Mouse (Mus musculus): Measurements from ENCODE around the gene Mpp2. TPM values are rescaled to one million over a fixed set of nuclear protein-coding genes. Genes with fewer than 3 reads are reported as not detected.
A peak's percentile ranks its signal among the peaks of the same experiment; 100 is the strongest.

The Mpp2 gene
- polyA plus RNA-seq, 1 experiment from 2014 or later: 10.7 TPM

DNA sequence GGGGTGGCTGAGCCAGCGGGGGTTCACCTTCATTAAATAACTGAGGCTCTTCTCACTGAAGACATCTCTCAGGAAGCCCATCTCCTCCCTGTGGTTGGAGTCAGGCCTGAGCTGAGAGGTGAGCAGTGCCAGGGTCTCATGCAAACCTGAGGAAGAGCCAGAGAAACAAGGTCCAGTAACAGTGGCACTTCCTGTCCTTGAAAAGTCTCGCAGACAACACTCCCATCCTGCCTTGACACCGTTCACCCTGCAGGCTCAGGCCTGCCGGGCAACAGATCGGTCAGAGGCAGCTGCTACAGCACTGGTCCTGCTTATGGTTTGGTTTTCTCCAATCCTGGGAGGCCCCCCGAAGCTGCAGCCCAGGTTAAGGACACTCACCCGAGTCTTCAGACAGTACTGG, 63.0 kb downstream of the Mpp2 start:
- 48% methylated on average over 7 of the region's 7 CpGs for WGBS
- no peak for ATAC-seq (ENCODE audit: insufficient number of reproducible peaks, low FRiP score, low TSS enrichment, low read depth)
- Histone ChIP-seq H3K36me3 (no peaks in the 10 kb centered on the region), H3K4me3 (replicated peaks) (0 out of 2 replicates have a peak overlapping the region, but pooled peaks have one; percentile 68), H3K9ac (no peak overlapping the region), H3K27ac (replicated peaks) (no peak overlapping the region), H3K27me3 (0 out of 2 replicates have a peak, but pooled peaks cover 8% of the 10 kb centered on the region), H3K4me2 (replicated peaks) (no peak overlapping the region), H3K4me1 (peaks cover 22% of the 10 kb centered on the region), H3K9me3 (replicated peaks) (no peaks in the 10 kb centered on the region)

GRCm38 (mm10) chr11:102024875-102025274, 63.4 kb downstream of the Mpp2 start:
- no peak for ATAC-seq (ENCODE audit: insufficient number of reproducible peaks, low FRiP score, low TSS enrichment, low read depth)
- H3K27ac ChIP-seq (replicated peaks): no peak overlapping the region
- no peaks in the 10 kb centered on the region for H3K36me3 ChIP-seq
- 89% methylated on average over 4 of the region's 4 CpGs for WGBS
- no peak overlapping the region for H3K9ac ChIP-seq
- H3K4me3 ChIP-seq (replicated peaks): no peak overlapping the region
- no peak overlapping the region for H3K4me2 ChIP-seq (replicated peaks)
- H3K9me3 ChIP-seq (replicated peaks): no peaks in the 10 kb centered on the region
- 0 out of 2 replicates have a peak, but pooled peaks cover 8% of the 10 kb centered on the region for H3K27me3 ChIP-seq
- peaks cover 22% of the 10 kb centered on the region for H3K4me1 ChIP-seq

GRCm38 (mm10) chr11:102024084-102024758, 64.1 kb downstream of the Mpp2 start:
- H3K36me3 ChIP-seq: no peaks in the 10 kb centered on the region
- no peak overlapping the region for H3K27ac ChIP-seq (replicated peaks)
- no peak for ATAC-seq (ENCODE audit: insufficient number of reproducible peaks, low FRiP score, low TSS enrichment, low read depth)
- no peaks in the 10 kb centered on the region for H3K9me3 ChIP-seq (replicated peaks)
- H3K4me2 ChIP-seq (replicated peaks): no peak overlapping the region
- H3K4me3 ChIP-seq (replicated peaks): no peak overlapping the region
- H3K9ac ChIP-seq: no peak overlapping the region
- 0 out of 2 replicates have a peak, but pooled peaks cover 8% of the 10 kb centered on the region for H3K27me3 ChIP-seq
- WGBS: 81% methylated on average over 6 of the region's 6 CpGs
- peaks cover 22% of the 10 kb centered on the region for H3K4me1 ChIP-seq

GRCm38 (mm10) chr11:102023406-102023805, 64.9 kb downstream of the Mpp2 start:
- Histone ChIP-seq H3K4me2 (replicated peaks) (no peak overlapping the region), H3K36me3 (no peaks in the 10 kb centered on the region), H3K27ac (replicated peaks) (no peak overlapping the region), H3K9me3 (replicated peaks) (no peaks in the 10 kb centered on the region), H3K9ac (no peak overlapping the region), H3K4me1 (peaks cover 22% of the 10 kb centered on the region), H3K27me3 (0 out of 2 replicates have a peak, but pooled peaks cover 8% of the 10 kb centered on the region), H3K4me3 (replicated peaks) (no peak overlapping the region)
- WGBS: 65% methylated on average over 13 of the region's 13 CpGs
- ATAC-seq (ENCODE audit: insufficient number of reproducible peaks, low FRiP score, low TSS enrichment, low read depth): no peak

GRCm38 (mm10) chr11:102021196-102021595, 67.1 kb downstream of the Mpp2 start:
- Histone ChIP-seq H3K9ac (no peak overlapping the region), H3K27ac (replicated peaks) (no peak overlapping the region), H3K4me1 (peaks cover 13% of the 10 kb centered on the region; the same call in 1 of the 2 replicates), H3K36me3 (no peaks in the 10 kb centered on the region), H3K4me2 (replicated peaks) (no peak overlapping the region), H3K27me3 (0 out of 2 replicates have a peak, but pooled peaks cover 8% of the 10 kb centered on the region), H3K4me3 (replicated peaks) (no peak overlapping the region), H3K9me3 (replicated peaks) (no peaks in the 10 kb centered on the region)
- no peak for ATAC-seq (ENCODE audit: insufficient number of reproducible peaks, low FRiP score, low TSS enrichment, low read depth)
- WGBS: 45% methylated on average over 5 of the region's 5 CpGs

- Histone ChIP-seq H3K4me3 (replicated peaks) (no peak overlapping the region), H3K27ac (replicated peaks) (no peak overlapping the region), H3K27me3 (0 out of 2 replicates have a peak, but pooled peaks cover 5% of the 10 kb centered on the region), H3K9me3 (replicated peaks) (no peaks in the 10 kb centered on the region), H3K36me3 (no peaks in the 10 kb centered on the region), H3K4me2 (replicated peaks) (no peak overlapping the region), H3K4me1 (0 out of 2 replicates have a peak, but pooled peaks cover 5% of the 10 kb centered on the region), H3K9ac (no peak overlapping the region)
- no peak for ATAC-seq (ENCODE audit: insufficient number of reproducible peaks, low FRiP score, low TSS enrichment, low read depth)
- WGBS: 69% methylated on average over 9 of the region's 9 CpGs
Observed at GRCm38 (mm10) chr11:102019736-102020135, 68.6 kb downstream of the Mpp2 start.

GRCm38 (mm10) chr11:102016136-102016535, 72.2 kb downstream of the Mpp2 start:
- Histone ChIP-seq H3K4me2 (replicated peaks) (no peak overlapping the region), H3K4me1 (no peaks in the 10 kb centered on the region), H3K36me3 (no peaks in the 10 kb centered on the region), H3K9ac (no peak overlapping the region), H3K27ac (replicated peaks) (no peak overlapping the region), H3K27me3 (no peaks in the 10 kb centered on the region), H3K9me3 (replicated peaks) (no peaks in the 10 kb centered on the region), H3K4me3 (replicated peaks) (no peak overlapping the region)
- whole genome bisulfite sequencing: 97% methylated on average over 1 of the region's 1 CpGs
- ATAC-seq (ENCODE audit: insufficient number of reproducible peaks, low FRiP score, low TSS enrichment, low read depth): no peak

- H3K4me1 ChIP-seq: no peaks in the 10 kb centered on the region
- no peaks in the 10 kb centered on the region for H3K9me3 ChIP-seq (replicated peaks)
- no peak for ATAC-seq (ENCODE audit: insufficient number of reproducible peaks, low FRiP score, low TSS enrichment, low read depth)
- no peak overlapping the region for H3K27ac ChIP-seq (replicated peaks)
- no peak overlapping the region for H3K9ac ChIP-seq
- H3K27me3 ChIP-seq: no peaks in the 10 kb centered on the region
- H3K36me3 ChIP-seq: no peaks in the 10 kb centered on the region
- no peak overlapping the region for H3K4me3 ChIP-seq (replicated peaks)
- H3K4me2 ChIP-seq (replicated peaks): no peak overlapping the region
- WGBS: 61% methylated on average over 6 of the region's 6 CpGs
Observed at GRCm38 (mm10) chr11:102015472-102015871, 72.8 kb downstream of the Mpp2 start.

DNA sequence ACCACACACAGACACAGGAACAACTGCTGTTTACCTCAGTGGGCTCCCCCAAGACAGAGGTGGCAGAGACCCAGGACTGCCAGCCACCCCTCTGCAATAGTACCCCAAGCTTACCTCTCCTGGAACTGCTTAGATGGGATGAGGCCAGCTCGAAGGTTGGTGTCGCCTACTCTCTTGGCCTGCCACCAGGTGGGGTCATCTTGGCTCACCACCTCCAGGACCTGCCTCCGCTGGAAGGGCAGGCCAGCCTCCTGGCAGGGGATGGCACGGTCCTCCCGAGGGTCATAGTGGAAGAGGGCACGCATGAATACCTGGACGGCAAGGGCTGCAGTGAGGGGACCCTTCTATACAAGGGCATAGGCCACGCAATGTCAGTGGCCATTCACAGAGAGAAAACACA, 75.1 kb downstream of the Mpp2 start:
- no peaks in the 10 kb centered on the region for H3K36me3 ChIP-seq
- H3K4me3 ChIP-seq (replicated peaks): no peak overlapping the region
- no peak for ATAC-seq (ENCODE audit: insufficient number of reproducible peaks, low FRiP score, low TSS enrichment, low read depth)
- H3K4me1 ChIP-seq: no peaks in the 10 kb centered on the region
- no peak overlapping the region for H3K4me2 ChIP-seq (replicated peaks)
- no peak overlapping the region for H3K9ac ChIP-seq
- no peak overlapping the region for H3K27ac ChIP-seq (replicated peaks)
- no peaks in the 10 kb centered on the region for H3K27me3 ChIP-seq
- H3K9me3 ChIP-seq (replicated peaks): no peaks in the 10 kb centered on the region
- 91% methylated on average over 8 of the region's 8 CpGs for WGBS

GRCm38 (mm10) chr11:102011510-102011909, 76.8 kb downstream of the Mpp2 start:
- Histone ChIP-seq H3K9me3 (replicated peaks) (no peaks in the 10 kb centered on the region), H3K36me3 (no peaks in the 10 kb centered on the region), H3K4me1 (no peaks in the 10 kb centered on the region), H3K9ac (no peak overlapping the region), H3K4me2 (replicated peaks) (no peak overlapping the region), H3K27me3 (no peaks in the 10 kb centered on the region), H3K27ac (replicated peaks) (no peak overlapping the region), H3K4me3 (replicated peaks) (no peak overlapping the region)
- WGBS: 73% methylated on average over 8 of the region's 8 CpGs
- ATAC-seq (ENCODE audit: insufficient number of reproducible peaks, low FRiP score, low TSS enrichment, low read depth): no peak

- Histone ChIP-seq H3K27me3 (no peaks in the 10 kb centered on the region), H3K27ac (replicated peaks) (no peak overlapping the region), H3K9ac (no peak overlapping the region), H3K4me2 (replicated peaks) (no peak overlapping the region), H3K36me3 (no peaks in the 10 kb centered on the region), H3K4me1 (no peaks in the 10 kb centered on the region), H3K9me3 (replicated peaks) (no peaks in the 10 kb centered on the region), H3K4me3 (replicated peaks) (no peak overlapping the region)
- 65% methylated on average over 13 of the region's 13 CpGs for WGBS
- no peak for ATAC-seq (ENCODE audit: insufficient number of reproducible peaks, low FRiP score, low TSS enrichment, low read depth)
Observed at GRCm38 (mm10) chr11:102010140-102010539, 78.2 kb downstream of the Mpp2 start.

Data from embryonic facial prominence, embryonic 15.5 days (tissue).